ENCODE assay signal across 10 mouse cellular contexts in the genomic region with DNA sequence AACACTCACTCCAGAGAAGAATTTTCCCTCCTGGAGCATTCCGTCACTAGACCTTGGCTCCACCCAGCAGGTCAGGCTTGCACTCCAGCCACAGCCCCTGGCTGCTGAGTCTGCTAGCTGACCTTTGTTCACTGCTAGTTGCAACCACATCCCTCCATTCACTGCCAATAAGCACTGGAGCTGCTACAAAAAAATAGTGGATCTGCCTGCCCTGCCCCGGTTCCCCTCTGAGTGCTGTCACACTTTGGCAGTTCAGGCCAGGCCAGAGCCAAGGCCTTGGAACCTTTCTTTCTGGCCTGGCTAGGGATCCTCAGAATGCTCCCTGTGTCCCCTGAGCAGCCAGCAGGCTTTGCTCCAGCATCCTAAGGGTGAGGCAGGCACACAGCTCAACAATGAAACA. TPM values are rescaled to one million over a fixed set of nuclear protein-coding genes. Genes with fewer than 3 reads are reported as not detected.
A peak's percentile ranks its signal among the peaks of the same experiment; 100 is the strongest.
DNase-seq lines count a peak whose midpoint lies in the region; ATAC-seq lines count a peak whose summit lies in the region.
"Had no signal": no experiment of that assay in that cellular context is flagged by ENCODE, and none has a peak within 500 bp of the region (broad histone marks: within the 10 kb centered on the region; RNA-seq: fewer than 3 reads in every experiment).

No protein-coding gene starts in this region.

- no peaks in the 10 kb centered on the region for H3K4me1 ChIP-seq in kidney, embryonic 14.5 days (ENCODE audit: control insufficient read depth, insufficient read depth, low read length)
- peaks cover 24% of the 10 kb centered on the region for H3K4me1 ChIP-seq in heart, embryonic 10.5 days
- H3K4me1 ChIP-seq in limb, embryonic 12.5 days (replicated peaks): peaks cover 9% of the 10 kb centered on the region; the same call in 1 of the 2 replicates
- H3K4me1 ChIP-seq in neural tube, embryonic 15.5 days: no peaks in the 10 kb centered on the region
- no peaks in the 10 kb centered on the region for H3K4me1 ChIP-seq in hindbrain, embryonic 13.5 days (replicated peaks)

- no peaks in the 10 kb centered on the region for H3K36me3 ChIP-seq in kidney, embryonic 14.5 days (ENCODE audit: control insufficient read depth, insufficient read depth, low read length)
- H3K36me3 ChIP-seq in heart, embryonic 10.5 days: peaks cover 3% of the 10 kb centered on the region; the same call in 1 of the 2 replicates
- H3K36me3 ChIP-seq in limb, embryonic 12.5 days: no peaks in the 10 kb centered on the region
- no peaks in the 10 kb centered on the region for H3K36me3 ChIP-seq in neural tube, embryonic 15.5 days
- peaks cover 8% of the 10 kb centered on the region; the same call in 1 of the 2 replicates for H3K36me3 ChIP-seq in hindbrain, embryonic 13.5 days
- H3K36me3 ChIP-seq: embryonic facial prominence, embryonic 15.5 days had no signal

- no peak overlapping the region for H3K9ac ChIP-seq in kidney, embryonic 14.5 days (ENCODE audit: low read depth, low read length)
- no peak overlapping the region for H3K9ac ChIP-seq in limb, embryonic 12.5 days (replicated peaks)
- H3K9ac ChIP-seq in neural tube, embryonic 15.5 days (replicated peaks): no peak overlapping the region
- no peak overlapping the region for H3K9ac ChIP-seq in hindbrain, embryonic 13.5 days
- H3K9ac ChIP-seq: embryonic facial prominence, embryonic 15.5 days had no signal

- DNase-seq in kidney, adult 11 months: peak; percentile 85
- DNase-seq in cerebellum, adult 9-10 months: peak; percentile 75
- no peak for DNase-seq in heart, embryonic 10.5 days (ENCODE audit: low spot score)
- DNase-seq in thymus, adult 18-20 months: no peak

- no peaks in the 10 kb centered on the region for H3K27me3 ChIP-seq in kidney, embryonic 14.5 days (ENCODE audit: control insufficient read depth, insufficient read depth, low read length)
- H3K27me3 ChIP-seq in heart, embryonic 10.5 days (ENCODE audit: insufficient read depth, poor library complexity, severe bottlenecking): no peaks in the 10 kb centered on the region
- H3K27me3 ChIP-seq in limb, embryonic 12.5 days: no peaks in the 10 kb centered on the region
- no peaks in the 10 kb centered on the region for H3K27me3 ChIP-seq in neural tube, embryonic 15.5 days (replicated peaks)
- H3K27me3 ChIP-seq in hindbrain, embryonic 13.5 days: no peaks in the 10 kb centered on the region
- H3K27me3 ChIP-seq: CH12.LX; embryonic facial prominence, embryonic 15.5 days had no signal

- ATAC-seq in kidney, embryonic 14.5 days (ENCODE audit: low FRiP score, low TSS enrichment): no peak
- ATAC-seq in limb, embryonic 12.5 days (ENCODE audit: insufficient number of reproducible peaks, insufficient read depth, low FRiP score, low TSS enrichment, low read depth): no peak
- no peak for ATAC-seq in neural tube, embryonic 15.5 days (ENCODE audit: low FRiP score)
- ATAC-seq in hindbrain, embryonic 13.5 days (ENCODE audit: low FRiP score): no peak

- H3K9me3 ChIP-seq in kidney, embryonic 14.5 days (ENCODE audit: control insufficient read depth, low read length): no peaks in the 10 kb centered on the region
- H3K9me3 ChIP-seq in heart, embryonic 10.5 days: 0 out of 2 replicates have a peak, but pooled peaks cover 2% of the 10 kb centered on the region
- H3K9me3 ChIP-seq in limb, embryonic 12.5 days: peaks cover 10% of the 10 kb centered on the region; the same call in 1 of the 2 replicates
- H3K9me3 ChIP-seq in neural tube, embryonic 15.5 days (replicated peaks): no peaks in the 10 kb centered on the region
- no peaks in the 10 kb centered on the region for H3K9me3 ChIP-seq in hindbrain, embryonic 13.5 days
- H3K9me3 ChIP-seq: embryonic facial prominence, embryonic 15.5 days had no signal

- H3K4me3 ChIP-seq in kidney, embryonic 14.5 days (ENCODE audit: low read length): no peak overlapping the region
- H3K4me3 ChIP-seq in heart, embryonic 10.5 days: no peak overlapping the region
- no peak overlapping the region for H3K4me3 ChIP-seq in limb, embryonic 12.5 days (replicated peaks)
- no peak overlapping the region for H3K4me3 ChIP-seq in neural tube, embryonic 15.5 days (replicated peaks)
- no peak overlapping the region for H3K4me3 ChIP-seq in hindbrain, embryonic 13.5 days
- H3K4me3 ChIP-seq: embryonic facial prominence, embryonic 15.5 days had no signal

- H3K27ac ChIP-seq in kidney, embryonic 14.5 days (ENCODE audit: low read depth, low read length): no peak overlapping the region
- H3K27ac ChIP-seq in heart, embryonic 10.5 days: peak overlapping the region; percentile 67; the same call in 1 of the 2 replicates
- peak overlapping the region; percentile 68 for H3K27ac ChIP-seq in limb, embryonic 12.5 days
- H3K27ac ChIP-seq in neural tube, embryonic 15.5 days (replicated peaks): no peak overlapping the region
- H3K27ac ChIP-seq in hindbrain, embryonic 13.5 days: no peak overlapping the region
- H3K27ac ChIP-seq: embryonic facial prominence, embryonic 15.5 days had no signal

- no peak overlapping the region for H3K4me2 ChIP-seq in kidney, embryonic 14.5 days (replicated peaks; ENCODE audit: low read depth, low read length)
- H3K4me2 ChIP-seq in limb, embryonic 12.5 days: no peak overlapping the region
- no peak overlapping the region for H3K4me2 ChIP-seq in neural tube, embryonic 15.5 days
- H3K4me2 ChIP-seq in hindbrain, embryonic 13.5 days: no peak overlapping the region
- H3K4me2 ChIP-seq: embryonic facial prominence, embryonic 15.5 days had no signal

- WGBS in kidney, embryonic 14.5 days: 45% methylated on average over 2 of the region's 2 CpGs
- 26% methylated on average over 2 of the region's 2 CpGs for WGBS in heart, embryonic 10.5 days
- 40% methylated on average over 2 of the region's 2 CpGs for WGBS in limb, embryonic 12.5 days
- 68% methylated on average over 2 of the region's 2 CpGs for WGBS in neural tube, embryonic 15.5 days
- WGBS in hindbrain, embryonic 13.5 days: 72% methylated on average over 2 of the region's 2 CpGs

RNA-seq across cellular contexts. Expression of gene Cbx3, which starts 19.6 kb away (rescaled TPM):
- polyA plus RNA-seq in kidney, embryonic 14.5 days (2014; fragmentation: Nextera tagmentation; extraction: Ambion mirVana): 559 and 786 TPM in 2 replicates
- polyA plus RNA-seq in heart, embryonic 10.5 days (2016; fragmentation: Nextera tagmentation; extraction: Ambion mirVana): 382 and 501 TPM in 2 replicates
- polyA plus RNA-seq in limb, embryonic 12.5 days (2016; fragmentation: Nextera tagmentation; extraction: Ambion mirVana): 622 TPM in 2 replicates
- polyA plus RNA-seq in neural tube, embryonic 15.5 days (2015; fragmentation: Nextera tagmentation; extraction: Ambion mirVana): 310 and 354 TPM in 2 replicates
- polyA plus RNA-seq in hindbrain, embryonic 13.5 days (2015; fragmentation: Nextera tagmentation; extraction: Ambion mirVana): 517 TPM in 2 replicates

RNA-seq across cellular contexts. Expression of gene Hnrnpa2b1, which starts 20.1 kb away (rescaled TPM):
- polyA plus RNA-seq in kidney, embryonic 14.5 days (2014; fragmentation: Nextera tagmentation; extraction: Ambion mirVana): 1,078 and 1,378 TPM in 2 replicates
- polyA plus RNA-seq in heart, embryonic 10.5 days (2016; fragmentation: Nextera tagmentation; extraction: Ambion mirVana): 1,335 and 1,445 TPM in 2 replicates
- 2,291 and 2,602 TPM in 2 replicates for polyA plus RNA-seq in limb, embryonic 12.5 days (2016; fragmentation: Nextera tagmentation; extraction: Ambion mirVana)
- 1,222 and 1,408 TPM in 2 replicates for polyA plus RNA-seq in neural tube, embryonic 15.5 days (2015; fragmentation: Nextera tagmentation; extraction: Ambion mirVana)
- 1,784 and 1,810 TPM in 2 replicates for polyA plus RNA-seq in hindbrain, embryonic 13.5 days (2015; fragmentation: Nextera tagmentation; extraction: Ambion mirVana)

RNA-seq across cellular contexts. Expression of gene Snx10, which starts 33.9 kb away (rescaled TPM):
- 13.0 and 19.2 TPM in 2 replicates for polyA plus RNA-seq in kidney, embryonic 14.5 days (2014; fragmentation: Nextera tagmentation; extraction: Ambion mirVana)
- polyA plus RNA-seq in heart, embryonic 10.5 days (2016; fragmentation: Nextera tagmentation; extraction: Ambion mirVana): 24.5 and 24.8 TPM in 2 replicates
- 15.3 and 17.3 TPM in 2 replicates for polyA plus RNA-seq in limb, embryonic 12.5 days (2016; fragmentation: Nextera tagmentation; extraction: Ambion mirVana)
- polyA plus RNA-seq in neural tube, embryonic 15.5 days (2015; fragmentation: Nextera tagmentation; extraction: Ambion mirVana): 55.6 and 63.4 TPM in 2 replicates
- polyA plus RNA-seq in hindbrain, embryonic 13.5 days (2015; fragmentation: Nextera tagmentation; extraction: Ambion mirVana): 47.9 and 51.3 TPM in 2 replicates

RNA-seq across cellular contexts. Expression of gene Nfe2l3, which starts 57.3 kb away (rescaled TPM):
- 2.0 and 2.2 TPM in 2 replicates for polyA plus RNA-seq in kidney, embryonic 14.5 days (2014; fragmentation: Nextera tagmentation; extraction: Ambion mirVana)
- polyA plus RNA-seq in heart, embryonic 10.5 days (2016; fragmentation: Nextera tagmentation; extraction: Ambion mirVana): 2.0 and 2.9 TPM in 2 replicates
- 0.96 and 1.4 TPM in 2 replicates for polyA plus RNA-seq in limb, embryonic 12.5 days (2016; fragmentation: Nextera tagmentation; extraction: Ambion mirVana)
- polyA plus RNA-seq in neural tube, embryonic 15.5 days (2015; fragmentation: Nextera tagmentation; extraction: Ambion mirVana): 4.2 and 5.9 TPM in 2 replicates
- 4.0 and 5.0 TPM in 2 replicates for polyA plus RNA-seq in hindbrain, embryonic 13.5 days (2015; fragmentation: Nextera tagmentation; extraction: Ambion mirVana)

Comparison
In these comparisons a context has a peak if more than half of its experiments do, and no peak if none do; other contexts are left out.
1. DNase-seq: peak in kidney, adult 11 months (single experiment) and cerebellum, adult 9-10 months (single experiment); none in heart, embryonic 10.5 days (single experiment) and thymus, adult 18-20 months (0 of 2).
2. H3K27ac ChIP-seq: peak in heart, embryonic 10.5 days (single experiment) and limb, embryonic 12.5 days (single experiment); none in kidney, embryonic 14.5 days (single experiment), neural tube, embryonic 15.5 days (single experiment) and hindbrain, embryonic 13.5 days (single experiment).